Mouse (Mus musculus): Measurements from ENCODE around the gene Ppp1r16b.

Ppp1r16b gene

DNA sequence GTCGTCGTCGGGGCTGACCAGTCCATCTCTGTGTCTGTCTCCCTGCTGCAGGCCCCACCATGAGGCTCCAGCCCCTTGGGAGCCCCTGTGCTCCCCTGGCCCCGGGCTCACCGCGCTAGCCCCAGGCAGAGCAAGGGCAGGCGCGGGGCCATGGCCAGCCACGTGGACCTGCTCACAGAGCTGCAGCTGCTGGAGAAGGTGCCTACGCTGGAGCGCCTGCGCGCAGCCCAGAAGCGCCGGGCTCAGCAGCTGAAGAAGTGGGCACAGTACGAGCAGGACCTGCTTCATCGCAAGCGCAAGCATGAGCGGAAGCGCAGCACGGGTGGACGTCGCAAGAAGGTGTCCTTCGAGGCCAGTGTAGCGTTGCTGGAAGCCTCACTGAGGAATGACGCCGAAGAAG is 30.6 kb downstream of the Ppp1r16b start:
- DNase-seq = no peak

DNA sequence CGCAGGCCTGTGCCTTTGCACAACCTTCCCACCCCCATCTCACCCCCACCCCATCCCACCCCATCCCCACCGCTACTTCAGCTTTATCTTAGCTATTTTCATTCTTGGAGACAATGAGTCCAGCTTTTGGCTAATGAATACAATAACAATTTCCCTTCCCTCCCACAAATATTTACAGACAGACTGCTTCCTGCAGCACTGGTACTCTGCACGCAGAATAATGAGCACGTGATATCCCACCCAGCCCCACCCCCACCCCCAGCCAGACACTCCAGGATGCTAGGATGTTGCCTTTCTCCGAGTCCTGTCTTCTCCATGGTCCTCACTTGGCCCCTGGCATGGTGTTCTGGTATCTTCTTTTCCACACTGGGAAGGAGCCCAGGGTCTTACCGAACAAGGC is 31.3 kb downstream of the Ppp1r16b start:
- DNase-seq = no peak

DNA sequence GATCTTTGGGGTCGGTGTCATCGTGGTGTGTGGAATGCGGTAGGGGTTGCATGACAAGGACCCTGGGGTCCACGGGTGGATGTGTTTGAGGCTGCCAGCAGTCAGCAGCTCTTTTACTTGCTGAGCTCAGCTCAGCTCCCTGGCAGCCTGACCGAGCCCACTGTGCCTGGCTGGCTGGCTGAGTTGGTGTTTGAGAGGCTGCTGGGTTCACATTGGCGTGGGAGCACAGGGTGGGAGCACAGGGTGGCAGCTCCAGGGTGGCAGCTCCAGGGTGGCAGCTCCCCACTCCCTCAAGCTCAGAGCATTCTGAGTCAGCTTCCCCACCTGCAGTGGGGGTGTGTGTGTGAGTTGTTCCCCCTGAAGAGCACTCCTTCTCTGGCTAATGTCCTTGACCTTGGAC is 34.7 kb downstream of the Ppp1r16b start:
- no peak for DNase-seq

DNA sequence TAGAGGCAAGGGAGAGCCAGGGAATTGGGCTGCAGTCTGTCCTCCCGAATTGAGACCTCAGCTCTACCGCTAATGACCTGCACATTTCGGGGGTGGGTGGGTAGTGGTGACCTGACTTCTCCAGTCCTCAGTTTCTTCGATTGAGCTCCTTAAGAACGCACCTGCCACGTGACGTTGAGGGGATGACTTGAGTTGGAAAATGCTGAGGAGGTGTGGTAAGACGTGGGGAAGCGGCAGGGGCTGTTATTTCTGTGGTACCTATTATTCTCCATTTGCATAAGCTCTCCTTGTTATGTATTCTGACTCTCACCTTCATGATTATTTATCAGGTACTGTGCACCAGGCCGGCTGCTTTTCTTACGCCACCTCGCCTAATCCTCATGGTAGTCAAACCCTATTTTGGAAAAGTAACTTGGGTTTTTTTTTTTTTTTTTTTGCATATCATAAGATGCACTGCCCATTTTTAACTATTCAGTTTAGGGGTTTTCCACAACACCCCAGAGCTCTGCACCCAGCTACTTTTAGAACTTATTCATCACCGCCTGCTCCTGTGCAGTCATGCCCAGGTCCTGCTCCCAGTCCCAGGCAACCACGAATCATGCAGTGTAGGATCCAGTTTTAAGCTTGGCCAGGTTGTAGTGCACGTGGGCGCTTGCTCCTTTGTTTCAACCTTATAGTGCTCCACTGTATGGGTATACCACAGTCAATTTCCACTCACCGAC is 35.5 kb downstream of the Ppp1r16b start:
- no peak for DNase-seq

DNA sequence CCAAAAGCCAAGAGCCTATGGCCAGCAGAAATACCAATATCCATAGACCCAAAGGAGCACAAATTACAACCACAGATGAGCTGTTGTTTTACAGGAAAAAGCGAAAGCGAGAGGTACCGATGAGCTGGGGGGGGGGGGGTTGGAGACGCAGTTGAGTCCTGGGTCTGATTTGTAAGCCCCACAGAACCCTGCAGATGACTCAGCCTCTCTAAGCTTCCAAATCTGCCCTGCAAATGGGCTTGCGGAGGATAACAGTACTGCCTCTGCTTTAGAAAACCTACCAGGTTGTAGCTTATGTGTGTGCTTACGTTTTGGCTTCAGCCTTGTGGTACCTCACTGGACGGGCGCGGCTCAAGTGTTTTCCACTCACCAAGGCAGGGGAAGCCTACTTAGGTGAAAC is 36.3 kb downstream of the Ppp1r16b start:
- DNase-seq = no peak

DNA sequence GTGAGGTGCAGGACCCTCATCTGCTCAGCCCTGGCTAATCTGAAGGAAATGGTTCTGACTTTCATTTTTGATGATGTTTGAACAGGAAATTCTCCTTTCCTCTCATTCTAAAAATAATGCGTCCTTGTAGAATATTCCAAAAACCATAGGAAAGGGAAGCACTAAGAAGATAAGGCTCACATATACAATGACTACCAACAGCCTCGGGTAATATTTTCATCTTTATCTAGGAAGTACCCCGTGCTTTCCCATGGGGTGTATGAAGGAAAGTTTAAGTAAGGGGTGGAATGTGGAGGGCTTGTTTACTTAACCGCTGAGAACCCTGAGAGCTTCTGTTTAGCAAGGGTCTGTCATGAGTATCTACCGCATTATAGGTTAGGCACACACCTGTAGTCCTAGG is 37.0 kb downstream of the Ppp1r16b start:
- no peak for DNase-seq

DNA sequence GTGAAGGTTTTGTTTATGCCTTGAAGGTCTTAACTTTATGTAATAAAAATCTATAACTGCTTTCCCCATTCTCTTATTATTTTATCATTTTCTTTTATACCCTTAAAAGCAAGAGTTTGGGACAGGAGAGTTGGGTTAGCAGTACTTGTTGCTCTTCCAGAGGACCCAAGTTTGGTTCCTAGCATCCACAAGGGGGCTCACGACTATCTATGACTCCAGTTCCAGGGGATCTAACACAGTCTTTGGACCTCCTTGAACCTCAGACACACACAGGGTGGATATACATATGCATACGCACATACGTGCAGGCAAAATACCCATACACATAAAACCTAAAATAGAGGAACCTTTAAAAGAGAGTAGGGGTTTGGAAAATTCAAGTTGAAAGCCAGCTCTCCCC is 39.5 kb downstream of the Ppp1r16b start:
- DNase-seq = no peak

DNA sequence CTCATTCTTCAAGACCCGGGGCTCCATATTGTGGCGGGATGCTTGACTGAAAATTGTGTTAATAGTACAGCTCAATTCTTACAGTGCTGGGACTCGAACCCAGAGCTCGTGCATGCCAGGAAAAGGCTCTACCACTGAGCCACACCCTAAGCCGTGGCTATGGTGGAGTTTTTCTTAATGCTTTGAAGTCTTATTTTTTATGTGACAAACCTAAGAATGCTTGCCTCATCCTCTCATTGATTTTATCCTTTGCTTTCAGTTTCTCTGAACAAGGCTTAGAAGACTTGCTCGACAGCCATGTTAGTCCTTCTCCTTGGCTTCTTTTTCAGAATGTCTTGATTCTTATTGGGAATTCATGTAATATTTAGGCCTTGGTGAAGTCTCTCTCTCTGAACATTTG is 40.3 kb downstream of the Ppp1r16b start:
- DNase-seq = no peak

DNA sequence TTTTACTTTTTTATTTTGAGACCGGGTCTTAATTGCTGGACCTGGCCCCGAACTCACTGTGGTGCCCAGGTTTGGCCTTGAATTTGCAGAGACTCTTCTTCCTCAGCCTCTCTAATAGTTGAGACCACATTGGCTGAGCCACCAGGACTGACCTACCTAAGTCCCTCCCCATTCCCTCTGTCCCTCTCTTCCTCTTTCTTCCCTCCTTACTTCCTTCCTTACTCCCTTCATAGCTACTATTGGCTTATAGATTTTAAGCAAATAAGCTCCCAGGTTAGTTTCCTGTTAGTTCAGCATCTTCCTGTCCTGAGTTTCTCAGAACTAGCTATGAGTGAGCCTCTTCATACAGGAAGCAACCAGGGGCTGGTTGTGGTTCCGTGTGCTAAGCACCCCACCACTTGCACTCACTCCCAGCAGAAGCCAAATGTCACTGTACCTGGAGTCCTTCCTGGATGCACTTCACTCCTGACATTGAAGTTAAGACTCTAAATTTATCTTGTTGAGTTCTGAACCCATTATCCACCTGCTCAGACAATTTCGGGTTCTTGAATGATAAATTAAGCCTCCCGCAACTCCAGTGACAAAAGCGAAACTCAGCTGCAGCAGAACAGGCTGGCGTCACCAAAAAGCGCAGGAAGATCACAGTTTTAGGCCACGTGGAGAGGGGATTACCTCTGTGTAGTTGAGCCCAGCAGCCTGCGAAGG is 41.7 kb downstream of the Ppp1r16b start:
- DNase-seq = no peak

DNA sequence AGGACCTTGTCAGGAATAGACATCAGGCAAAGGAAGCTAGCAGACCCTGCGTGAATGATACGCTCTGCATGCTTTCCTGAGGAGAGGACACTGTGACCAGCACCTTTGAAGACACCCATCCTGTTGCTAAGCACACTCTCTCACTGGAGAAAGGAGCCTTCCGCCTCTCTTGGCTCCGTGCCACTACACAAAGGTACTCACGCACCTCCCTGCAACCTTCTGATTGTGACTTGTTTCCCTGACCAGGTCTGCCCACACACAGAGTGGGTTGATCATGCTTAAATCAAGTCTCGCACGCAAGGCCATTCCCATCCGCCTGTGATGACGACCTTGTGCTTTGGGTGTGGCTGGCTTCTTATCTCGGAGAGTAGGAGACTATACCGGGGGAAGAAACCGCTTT is 42.9 kb downstream of the Ppp1r16b start:
- no peak for DNase-seq

DNA sequence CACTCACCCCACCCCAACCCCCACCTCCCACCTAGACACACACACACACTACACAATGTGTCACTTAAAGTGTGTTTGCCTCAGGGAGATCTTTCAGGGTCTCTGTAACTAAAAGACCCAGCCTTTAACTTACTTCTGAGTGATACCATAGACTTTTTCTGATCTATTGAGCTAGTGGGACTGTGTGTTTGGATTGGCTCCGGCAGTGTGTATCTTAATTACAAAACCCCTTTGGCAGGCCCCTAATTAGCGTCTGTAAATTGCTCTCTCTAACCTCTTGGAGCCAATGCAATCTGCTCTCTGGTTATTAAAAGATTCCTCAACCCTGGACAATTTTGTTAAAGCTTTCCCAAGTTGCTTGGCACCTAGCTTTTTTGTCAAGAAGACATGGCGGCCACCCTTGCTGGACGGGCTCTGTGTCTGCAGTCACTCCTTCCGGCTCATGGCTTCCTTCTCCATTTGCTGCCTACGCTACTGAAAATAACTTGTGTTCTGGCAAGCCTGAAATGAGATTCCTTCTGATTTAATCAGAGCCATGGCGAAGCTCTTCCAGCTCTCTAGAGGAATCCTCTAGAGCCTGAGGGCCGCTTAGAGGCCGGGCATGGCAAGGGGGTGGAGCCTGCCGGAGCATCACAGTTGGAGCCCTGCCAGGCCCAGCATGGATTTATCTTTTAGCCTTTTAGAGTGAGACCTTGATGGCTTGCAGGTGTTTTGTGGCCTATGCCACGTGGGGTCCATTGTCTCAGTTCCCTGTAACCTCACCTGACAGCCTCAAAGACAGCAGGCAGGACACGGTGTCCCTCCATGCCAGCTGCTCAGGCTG is 46.9 kb downstream of the Ppp1r16b start:
- DNase-seq = peak; percentile 30

DNA sequence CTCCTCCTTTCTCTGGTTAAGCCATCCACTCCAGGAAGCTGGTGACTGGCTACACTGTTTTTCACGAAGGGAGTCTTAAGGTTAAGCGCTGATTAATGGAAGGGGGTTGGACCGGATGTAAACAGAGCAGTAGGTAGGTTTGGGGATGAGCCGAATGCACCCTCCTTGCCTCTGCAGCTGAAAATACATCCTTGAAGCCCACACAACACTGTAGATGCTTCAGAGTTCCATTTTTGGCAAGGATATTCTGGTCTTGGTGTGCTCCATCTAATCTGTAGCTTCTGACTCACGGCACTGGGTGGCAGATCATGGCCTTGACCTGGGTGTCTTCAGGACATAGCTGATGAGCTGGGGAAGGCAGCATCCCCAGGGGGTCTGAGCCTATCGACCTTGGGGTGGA is 49.6 kb downstream of the Ppp1r16b start:
- no peak for DNase-seq

DNA sequence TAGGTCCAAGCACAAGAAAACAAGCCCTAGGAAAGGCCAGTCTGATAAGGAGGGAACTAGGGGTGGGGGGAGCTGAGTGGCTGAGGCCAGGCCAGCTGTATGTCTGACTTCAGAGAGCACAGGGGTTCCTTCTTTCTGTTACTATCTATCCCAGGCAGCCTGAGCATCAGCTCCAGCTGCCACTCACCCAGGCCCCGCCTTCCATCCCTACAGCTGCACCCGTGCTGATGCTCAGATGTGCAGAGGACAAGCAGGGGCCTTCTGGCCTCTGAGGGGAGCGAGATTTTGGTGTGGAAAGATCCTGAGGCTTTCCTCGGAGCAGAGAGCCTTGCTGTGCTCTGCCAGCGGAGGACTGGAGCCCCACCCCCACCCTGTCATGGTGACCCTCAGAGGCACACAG is 50.9 kb downstream of the Ppp1r16b start:
- no peak for DNase-seq

DNA sequence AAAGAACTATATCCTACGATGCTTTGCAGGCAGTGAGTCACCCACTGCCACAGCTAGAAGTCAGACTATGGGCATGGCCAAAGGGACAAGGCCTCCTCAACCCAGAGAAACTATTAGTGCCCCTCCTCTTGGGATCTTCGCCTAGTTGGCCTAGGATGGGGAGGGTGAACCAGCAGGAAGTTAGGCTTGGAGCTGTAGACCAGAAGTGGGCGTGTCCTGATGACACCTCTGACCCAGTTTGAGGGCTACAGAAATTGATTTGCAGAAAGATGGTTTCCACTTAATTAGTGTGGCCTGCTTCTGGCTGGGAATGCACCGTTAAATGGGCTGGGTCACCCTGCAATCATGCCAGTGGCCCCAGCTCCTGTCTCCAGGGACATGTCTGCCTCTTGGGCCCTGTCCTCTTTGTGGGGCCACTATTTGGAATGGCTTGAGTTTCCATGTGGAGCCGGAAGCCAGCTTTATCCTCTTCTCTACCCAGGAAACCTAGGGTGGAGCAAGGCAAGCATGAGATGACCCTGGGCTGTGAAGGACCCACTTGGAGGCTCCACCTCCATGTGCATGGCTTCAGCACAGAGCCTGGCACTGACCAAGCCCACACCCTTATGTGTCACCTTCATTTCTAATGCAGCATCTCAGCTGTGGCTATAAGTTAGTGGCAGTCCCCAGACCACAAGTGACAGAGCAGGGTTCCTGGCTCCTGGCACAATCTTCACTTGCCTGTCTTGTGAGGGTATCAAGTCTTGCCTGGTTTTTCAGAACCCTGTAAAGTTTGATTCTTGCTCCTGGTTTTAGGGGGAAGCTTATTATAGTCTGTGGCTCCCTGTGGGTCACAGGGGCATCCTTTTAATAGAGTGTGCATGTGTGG is 52.6 kb downstream of the Ppp1r16b start:
- DNase-seq = no peak

DNA sequence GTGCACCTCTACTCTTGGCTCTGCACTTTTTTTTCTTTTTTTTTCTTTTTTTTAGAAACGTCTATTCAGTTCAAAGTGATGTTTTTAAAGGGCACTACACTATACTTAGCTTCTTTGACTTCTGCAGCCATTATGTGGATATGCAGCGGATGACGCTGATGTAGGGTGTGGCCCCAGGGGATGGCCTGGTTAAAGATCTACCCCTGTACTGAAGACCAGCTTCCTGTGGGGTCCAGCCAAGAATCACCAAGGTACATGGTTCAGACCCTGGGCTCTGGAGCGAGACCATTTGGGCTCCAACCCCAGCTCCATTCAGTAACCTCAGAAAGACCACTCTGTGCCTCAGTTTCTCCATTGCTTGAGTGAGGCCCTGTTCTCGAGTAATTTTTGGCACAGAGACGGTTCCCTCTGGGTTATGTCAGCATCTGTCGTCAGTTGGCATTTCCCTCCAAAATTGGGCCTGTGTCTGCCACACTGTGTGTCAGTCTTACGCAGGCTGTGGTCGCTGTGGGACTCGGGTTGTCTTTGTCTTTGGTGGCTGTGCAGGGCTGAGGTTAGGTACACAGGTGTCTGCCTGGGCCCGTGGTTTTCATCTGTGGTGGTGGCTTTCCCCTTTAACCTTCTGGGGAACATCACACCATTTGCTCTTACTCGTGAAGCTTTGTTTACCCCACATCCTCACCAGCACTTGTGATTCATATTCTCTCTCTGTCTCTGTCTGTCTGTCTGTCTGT is 53.8 kb downstream of the Ppp1r16b start:
- DNase-seq = no peak

DNA sequence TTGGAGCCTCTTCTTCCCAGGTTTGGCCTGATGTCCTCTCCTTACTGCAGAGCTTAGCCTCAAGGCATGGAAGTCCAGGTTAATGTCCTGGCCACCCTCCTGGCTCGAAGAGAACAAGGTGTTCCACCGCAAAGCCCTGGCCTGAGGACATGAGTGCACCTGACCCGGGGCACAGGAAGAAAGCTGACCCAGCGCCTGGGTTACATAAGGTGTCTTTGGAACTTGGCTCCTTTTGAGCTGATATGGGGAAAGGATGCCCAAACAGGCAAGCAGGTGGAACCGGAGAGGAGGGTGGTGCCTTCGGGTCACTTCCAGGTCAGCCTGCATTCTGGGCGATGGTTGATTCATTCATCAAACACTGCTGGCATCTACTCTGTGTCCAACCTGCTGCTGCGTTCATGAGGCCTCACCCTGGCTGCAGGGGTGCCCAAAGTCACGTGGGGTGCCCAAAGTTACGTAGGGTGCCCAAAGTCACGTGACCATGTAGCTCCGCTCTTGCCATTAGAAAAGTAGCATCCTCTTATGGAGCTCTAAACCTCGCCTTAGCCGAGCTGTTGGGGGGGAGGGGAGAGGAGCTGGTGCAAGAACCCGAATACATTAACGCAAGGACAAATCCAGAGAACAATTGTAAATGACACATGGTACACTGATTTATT is 55.6 kb downstream of the Ppp1r16b start:
- DNase-seq = no peak

DNA sequence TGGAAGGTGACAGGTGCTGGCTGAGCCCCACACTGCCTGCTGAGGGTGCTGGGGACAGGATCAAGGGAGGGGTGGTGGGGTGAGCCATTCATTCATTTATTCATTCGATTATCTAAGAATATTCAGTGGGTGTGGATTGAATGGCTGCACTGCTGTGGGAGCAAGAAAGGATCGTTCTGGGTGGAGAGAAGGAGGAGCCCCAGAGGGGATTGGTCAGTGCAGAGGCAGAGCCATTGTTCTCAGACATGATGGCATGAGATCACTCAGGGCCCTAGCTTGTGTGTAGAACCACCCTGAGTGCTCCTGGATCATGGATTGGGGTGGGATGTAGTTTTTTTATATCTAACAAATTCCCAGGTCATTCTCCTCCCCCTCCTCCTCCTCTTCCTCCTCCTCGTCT is 56.3 kb downstream of the Ppp1r16b start:
- no peak for DNase-seq

DNA sequence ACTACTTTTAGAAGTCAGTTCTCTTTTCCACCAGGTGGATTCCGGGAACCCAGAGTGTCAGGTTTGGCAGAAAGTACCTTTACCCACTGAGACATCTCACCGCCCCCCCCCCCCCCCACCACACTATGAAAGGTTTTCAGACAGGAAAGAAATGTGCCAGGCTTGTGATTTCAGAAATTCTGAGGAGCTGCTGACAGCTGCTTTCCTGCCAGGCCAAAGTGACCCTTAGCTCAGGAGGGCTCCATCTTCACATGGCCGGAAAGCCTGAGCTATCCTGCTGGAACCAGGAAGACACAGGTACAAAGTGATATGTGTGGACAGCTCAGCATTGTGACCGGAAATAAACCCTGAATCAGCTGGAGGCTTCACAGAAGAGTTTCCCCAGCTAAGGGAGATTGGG is 56.9 kb downstream of the Ppp1r16b start:
- no peak for DNase-seq

DNA sequence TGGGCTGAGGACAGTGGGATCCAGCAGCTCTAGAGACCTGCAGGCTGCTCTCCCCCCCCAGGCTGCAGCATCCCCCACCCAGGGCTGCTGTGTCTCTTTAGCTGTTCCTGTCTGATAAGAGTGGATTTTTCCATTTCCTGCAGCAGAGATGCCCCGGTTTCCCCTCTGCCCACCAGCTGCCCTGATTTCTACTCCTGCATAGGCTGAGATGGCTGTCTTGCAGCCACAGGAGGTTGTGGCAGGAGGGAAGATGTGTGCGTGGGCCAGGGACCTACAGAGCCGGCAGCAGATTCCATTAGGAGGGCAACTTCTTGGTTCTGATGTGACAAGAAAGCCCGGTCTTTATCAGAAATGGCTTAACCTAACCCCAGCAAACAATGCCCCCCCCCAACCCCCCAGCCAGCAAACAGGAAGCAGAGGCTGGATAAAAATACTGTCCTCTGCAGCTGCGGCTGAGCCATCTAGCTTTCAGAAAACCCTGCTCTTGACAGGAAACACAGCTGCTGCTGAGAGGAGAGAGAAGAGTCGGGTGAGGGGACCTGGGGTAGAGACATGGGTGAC is 57.9 kb downstream of the Ppp1r16b start:
- no peak for DNase-seq

DNA sequence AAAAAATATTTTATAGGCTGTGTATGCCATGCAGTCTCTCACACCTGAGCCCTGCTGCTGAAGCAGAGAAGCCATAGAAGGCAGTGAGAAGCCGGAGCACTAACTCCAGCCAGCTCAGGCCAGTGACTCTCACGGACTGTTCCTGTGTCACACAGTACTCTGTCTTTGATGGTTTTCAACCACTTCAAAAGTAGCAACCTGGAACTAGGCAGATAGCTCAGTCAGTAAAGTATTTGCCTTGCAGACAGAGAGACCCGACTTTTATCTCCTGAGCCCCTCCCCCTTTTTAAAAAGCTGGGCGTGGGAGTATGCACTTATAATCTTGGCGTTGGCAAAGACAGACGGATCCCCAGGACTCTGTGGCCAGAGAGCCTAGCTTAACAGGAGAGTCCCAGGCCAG is 58.6 kb downstream of the Ppp1r16b start:
- no peak for DNase-seq

DNA sequence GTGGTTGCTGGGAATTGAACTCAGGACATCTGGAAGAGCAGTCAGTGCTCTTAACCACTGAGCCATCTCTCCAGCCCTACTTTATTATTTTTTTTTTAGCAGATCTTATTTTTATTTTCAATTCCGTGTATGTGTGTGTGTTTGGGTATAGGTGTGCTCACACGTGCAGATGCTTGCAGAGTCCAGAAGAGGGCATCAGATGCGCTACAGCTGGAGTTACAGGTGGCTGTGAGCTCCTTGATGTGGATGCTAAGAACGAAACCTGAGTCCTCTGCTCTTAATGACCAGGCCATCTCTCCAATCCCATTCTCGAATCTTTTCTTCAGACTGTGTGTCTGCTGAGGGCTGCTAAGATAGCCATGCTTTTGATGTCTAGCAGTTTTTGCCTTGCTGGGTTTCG is 61.1 kb downstream of the Ppp1r16b start:
- no peak for DNase-seq

Data from cerebellum, adult 9-11 months (tissue).